Mouse (Mus musculus) cerebellum, adult 18-20 months (tissue): Measurements from ENCODE around the gene Gm49321.

Experiments used
- DNase-seq, 2 experiments: peaks; one replicate each; pipeline ENCODE4 v3.0.0; 2021

Gene Gm49321

GRCm38 (mm10) chr12:74014739-74015270 lies 77.4 kb downstream of the Gm49321 start:
- peak; percentile 32 to 47 for DNase-seq

GRCm38 (mm10) chr12:74015491-74015890 lies 78.0 kb downstream of the Gm49321 start:
- DNase-seq = no peak
